Mouse (Mus musculus): ENCODE results near the gene Cyth4.
A peak's percentile ranks its signal among the peaks of the same experiment; 100 is the strongest.

Gene Cyth4

DNA sequence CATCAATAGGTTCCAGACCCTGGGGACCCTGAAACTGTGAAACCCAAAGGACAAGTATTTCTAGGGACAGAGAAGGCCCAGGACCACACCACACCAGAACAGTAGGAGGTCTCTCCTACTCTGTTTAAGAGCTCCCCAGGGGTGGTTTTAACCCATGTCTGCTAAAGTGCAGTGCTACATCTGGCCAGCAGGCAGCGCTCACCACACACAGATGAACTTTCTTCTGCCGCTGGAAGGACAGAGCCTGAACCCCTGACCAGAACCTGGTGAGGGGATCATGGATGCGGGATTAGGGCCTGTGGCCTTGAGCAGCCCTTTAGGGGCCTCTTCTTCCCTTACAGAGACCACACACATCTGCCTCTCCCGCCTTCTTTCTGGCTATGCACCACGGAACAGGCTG, 26.6 kb downstream of the Cyth4 start:
- peak; percentile 80 for DNase-seq

DNA sequence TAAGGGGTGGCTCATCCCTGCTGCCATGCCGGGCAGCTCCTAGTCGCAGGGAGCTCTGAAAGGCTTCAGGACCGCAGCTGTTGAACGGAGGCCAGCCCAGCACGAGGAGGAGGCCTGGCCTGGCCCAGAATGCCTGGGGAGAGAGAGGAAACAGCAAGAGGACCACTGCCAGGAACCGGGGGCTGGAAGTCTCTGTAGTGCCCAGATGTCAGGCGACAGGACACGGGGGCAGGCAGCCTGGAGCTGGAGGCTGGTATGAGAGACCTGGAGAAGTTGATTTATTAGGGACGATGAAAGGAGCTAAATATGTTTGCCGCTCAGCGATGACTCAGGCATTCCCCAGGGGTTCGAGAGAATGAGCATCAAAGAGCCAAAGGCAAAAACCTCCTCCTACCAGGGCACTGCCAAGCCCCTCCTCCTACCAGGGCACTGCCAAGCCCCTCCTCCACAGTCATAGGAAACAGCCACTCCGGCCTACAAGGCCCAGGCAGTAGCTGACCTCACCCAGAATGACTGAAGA, 27.6 kb downstream of the Cyth4 start:
- no peak for DNase-seq

DNA sequence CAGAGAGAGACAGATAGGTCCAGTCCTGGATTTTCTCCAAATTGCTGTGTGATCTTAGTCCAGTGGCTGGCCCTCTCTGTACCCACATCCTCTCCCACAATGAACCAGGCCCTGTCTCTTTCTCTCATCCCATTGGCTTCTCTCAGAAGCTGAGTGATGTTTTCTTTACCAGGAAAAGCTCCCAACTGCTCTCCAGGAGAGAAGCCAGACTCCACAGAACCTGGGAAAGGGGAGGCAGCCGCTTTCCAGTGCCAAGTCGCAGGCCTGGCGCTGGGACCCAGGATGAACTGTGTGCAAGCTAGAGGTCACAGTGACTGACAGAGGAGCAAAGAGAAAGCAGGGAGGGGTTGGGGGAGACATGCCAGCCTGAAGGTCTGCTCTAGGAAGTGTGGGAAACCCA, 28.1 kb downstream of the Cyth4 start:
- DNase-seq: no peak

DNA sequence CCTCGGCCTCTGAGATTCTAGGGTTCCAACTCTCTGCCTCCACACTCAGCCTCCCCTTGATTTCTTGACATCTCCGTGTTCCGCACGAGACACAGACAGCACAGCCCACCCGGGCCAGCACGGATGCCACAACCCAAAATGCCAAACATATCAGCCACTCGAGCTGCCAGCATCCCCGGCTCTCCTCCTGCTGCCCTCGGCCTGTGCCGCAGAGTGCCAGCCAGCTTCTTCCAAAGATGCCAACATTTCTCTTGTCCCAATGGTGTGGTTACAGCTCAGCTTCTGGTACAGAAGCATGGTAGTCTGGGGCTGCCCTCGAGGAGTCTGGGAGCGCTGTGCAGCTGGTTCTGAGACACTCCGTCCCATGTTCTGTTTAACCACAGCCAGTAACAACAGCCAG, 29.4 kb downstream of the Cyth4 start:
- DNase-seq: no peak

DNA sequence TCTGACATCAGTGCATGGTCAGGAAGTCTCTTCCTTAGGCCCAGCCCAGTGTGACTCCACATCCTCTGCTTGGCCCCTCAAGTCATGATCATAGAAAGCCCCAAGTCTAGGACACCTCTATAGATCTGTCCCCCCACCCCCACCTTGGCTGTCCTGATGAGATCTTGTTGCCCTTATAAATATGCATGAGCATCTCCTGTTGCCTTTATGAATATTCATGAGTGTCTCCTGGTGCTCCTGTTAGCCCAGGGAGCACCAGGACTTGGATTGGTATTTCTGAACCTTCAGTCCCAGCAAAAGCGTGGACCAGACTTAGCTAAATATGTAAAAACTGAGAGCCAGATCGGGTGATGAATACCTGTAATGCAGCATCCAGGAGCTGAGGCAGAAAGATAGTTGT, 35.5 kb downstream of the Cyth4 start:
- DNase-seq: no peak

DNA sequence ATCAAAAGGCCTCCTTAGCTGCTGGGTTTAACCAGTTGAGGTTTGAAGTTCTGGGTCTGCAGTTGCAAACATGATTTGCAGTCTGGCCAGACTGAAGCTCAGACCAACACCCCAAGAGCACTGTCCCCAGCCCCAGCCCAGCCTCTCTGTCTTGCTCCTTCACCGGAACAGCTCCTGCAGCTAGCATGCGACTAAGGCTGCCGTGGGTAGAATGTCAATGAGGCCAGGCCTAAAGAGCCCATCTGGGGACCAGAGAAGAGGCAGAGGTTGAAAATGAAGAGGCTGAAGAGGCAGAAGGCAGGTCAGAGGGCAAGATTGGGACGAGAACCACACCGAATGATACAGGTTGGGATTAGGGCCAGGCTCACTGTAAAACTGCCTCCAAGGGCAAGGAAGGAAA, 36.6 kb downstream of the Cyth4 start:
- no peak for DNase-seq

DNA sequence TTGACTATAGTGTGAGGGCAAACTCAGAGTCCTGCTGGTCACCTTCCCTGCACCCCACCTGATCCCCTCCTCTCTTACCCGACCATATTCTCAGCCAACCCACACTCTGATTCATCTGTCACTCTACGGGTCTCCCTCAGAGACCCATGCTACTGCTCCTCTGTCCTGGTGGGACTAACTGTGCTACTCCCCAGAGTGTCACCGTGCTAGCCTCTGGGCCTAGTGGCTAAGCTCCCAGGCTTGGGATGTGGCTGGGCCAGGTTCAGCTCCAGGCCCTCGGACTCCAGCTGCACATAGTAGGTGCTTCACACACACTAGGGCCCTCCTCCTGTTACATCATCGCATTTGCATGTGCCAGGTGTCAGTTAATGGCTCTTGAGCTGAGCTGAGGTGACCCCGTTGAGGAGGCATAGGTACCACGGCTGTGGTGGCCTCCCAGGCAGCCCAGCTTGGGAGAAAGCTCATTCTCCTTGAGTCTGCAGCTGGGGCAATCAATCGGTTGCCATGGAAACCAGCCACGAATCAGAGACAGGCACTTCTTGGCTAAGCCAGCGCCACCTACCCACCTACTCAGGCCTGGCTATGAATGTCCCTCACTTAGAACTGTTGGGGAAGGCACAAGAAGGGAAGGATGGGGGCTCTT, 37.4 kb downstream of the Cyth4 start:
- DNase-seq: peak; percentile 35

DNA sequence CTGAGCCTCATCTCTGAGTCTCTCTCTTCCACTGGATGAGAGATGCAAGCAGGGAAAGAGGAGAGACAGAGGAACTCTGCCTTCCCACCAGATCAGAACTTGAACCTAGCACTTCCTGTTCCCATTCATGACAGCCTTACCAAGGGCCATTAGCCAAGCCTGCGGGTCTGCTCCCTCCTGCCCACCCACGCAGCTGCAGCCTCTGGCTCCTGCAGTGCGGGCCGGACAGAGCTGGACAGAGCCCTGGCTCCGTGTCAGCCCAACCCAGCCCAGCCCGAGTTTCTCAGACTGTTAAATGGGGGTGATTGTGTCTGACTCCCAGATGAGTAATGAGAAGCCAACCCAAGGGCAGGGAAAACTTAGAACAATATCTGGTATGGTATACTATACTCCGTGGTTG, 38.4 kb downstream of the Cyth4 start:
- DNase-seq: no peak

DNA sequence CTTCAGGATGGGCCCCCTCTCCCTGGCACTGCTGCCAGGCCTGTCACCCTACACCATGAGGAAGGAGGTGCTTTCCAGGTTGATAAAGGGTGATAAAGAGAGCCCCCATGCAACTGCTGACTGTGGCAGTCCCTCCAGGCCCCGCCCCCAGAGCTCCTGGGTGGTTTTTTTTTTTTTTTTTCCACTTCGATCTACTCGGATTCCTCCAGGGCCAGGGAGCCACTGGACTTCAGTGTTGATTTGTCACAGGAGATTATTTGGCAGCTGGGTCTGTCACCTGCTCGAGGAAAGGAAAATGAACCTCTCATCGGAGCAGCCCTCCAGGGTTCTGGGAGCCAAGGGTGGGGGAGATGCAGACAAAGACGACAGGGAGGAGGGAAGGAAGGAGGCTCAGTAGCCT, 46.8 kb downstream of the Cyth4 start:
- DNase-seq: no peak

DNA sequence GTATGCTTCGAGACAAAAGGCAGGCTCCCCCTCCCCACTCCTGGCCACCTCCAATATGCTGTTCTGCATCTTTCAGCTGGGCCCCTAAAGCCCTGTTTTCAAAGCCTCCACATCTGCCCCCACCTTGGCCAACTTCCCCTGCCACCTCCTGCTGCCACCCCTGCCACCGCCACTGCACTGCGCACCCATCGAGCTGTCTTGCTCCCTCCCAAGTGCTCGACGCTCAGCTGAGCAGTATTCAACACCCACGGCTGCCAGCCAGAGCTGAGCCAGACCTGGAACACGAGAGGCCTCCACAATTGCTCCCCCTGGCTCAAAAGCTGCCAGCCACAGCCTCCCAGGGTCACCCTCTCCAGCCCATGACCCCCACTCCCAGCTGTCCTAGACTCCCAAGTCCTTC, 47.8 kb downstream of the Cyth4 start:
- peak; percentile 16 for DNase-seq

DNA sequence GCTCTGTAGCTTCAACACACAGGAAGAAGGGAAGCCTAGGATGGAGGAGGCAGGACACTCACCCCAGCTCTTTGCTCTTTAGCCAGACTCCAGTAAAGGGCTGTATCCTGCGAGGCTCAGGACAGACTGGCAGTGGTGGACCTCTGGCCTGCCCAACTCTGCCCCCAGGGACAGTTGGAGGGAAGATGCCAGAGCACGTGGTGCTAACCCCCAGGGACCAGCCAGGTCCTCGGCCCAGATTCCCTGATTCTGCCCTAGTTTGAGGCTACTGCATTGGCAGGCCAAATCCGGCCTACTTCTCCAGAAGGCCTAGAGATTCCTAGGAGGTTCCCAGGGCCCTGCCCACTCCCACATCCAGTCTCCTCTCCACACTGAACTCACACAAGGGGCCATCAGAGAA, 50.9 kb downstream of the Cyth4 start:
- DNase-seq: no peak

DNA sequence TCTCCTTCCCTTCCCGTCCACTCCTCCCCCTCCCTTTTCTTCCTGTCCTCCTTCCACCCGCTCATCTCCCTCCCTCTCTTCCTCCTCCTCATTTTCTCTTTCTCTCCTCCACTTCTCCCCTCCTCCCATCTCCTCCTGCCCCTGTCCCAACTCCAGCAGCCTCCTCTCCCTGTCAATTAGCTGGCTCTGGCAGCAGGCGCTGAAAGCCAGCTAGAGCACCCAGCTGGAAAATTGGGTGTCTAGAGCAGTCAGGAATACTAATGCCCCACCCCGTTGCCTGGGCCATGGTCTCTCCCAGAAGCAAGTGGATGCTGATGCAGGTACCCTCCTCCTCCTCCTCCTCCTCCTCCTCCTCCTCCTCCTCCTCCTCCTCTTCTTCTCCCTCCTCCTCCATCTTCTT, 54.3 kb downstream of the Cyth4 start:
- DNase-seq: no peak

DNA sequence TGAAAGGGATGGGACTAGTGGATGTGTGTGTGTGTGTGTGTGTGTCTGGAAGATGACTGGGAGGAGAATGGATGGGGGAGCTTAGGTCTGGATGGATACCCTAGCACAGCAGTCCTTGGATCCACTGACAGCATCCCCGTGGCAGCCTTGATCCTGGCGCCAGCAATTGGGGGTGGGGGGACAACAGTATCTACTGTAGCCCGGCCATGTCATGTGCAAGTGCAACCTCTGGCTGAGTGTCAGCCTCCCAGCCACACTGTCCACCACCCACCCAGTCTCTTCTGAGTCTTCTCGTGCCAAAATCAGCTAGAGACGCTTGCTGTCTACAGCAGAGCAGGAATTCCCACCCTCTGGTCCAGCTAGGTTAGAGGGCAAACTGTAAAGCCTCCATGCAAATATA, 67.4 kb downstream of the Cyth4 start:
- no peak for DNase-seq

DNA sequence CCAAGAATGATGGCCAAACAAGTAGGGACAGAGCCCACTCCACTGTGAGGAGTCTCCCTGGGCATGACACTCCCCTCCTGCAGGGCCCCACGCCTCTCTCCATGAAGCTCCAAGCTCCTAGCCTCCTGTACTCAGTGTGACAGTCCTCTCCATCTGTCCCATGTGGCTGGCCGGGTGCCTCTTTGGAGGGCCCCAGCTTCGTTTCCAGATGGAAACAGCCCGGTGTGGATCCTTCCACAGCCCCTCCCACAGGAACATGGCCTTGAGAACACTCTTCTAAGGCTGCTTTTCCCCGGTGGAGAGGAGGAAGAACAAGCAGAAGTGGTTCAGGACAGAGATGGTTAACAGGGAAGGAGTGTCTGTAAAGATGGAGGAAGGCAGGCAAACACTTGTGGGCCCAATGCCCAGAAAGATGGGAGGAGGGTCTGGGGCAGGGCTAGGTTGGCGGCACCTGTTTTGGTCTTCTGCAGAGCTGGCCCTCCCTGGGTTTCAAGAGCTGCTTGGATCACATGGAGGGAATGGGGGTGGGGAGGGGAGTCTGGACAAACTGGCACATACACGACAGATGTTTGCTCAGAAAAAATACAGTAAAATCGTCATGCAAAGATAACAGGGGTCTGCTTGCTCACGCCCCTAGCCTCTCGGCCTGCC, 72.5 kb downstream of the Cyth4 start:
- no peak for DNase-seq

DNA sequence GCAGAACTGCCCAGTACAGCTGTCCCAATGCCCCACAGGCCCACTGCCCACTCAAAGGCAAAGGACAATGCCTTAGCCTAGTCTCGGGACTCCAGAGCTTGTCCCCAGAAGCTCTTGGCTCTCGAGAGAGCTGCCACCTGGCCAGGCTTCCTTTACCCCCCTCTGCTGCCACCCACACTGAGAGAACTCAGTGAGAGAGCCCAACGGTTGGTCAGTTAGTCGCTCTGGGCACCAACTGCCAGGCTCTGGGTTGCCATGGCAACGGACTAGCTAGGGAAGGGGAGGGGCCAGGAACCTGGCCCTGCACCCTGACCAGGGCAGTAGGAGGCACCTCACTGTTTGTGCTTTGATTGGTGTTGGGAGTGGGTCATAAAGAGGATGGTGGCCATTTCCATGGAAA, 73.5 kb downstream of the Cyth4 start:
- no peak for DNase-seq
